Mouse (Mus musculus): ENCODE results near the gene Filip1.

GRCm38 (mm10) chr9:79990456-79991017, 22.1 kb downstream of the Filip1 start:
- TF ChIP-seq POLR2A (IDR thresholded peaks at IDR 0.05; ENCODE audit: low read depth, low read length) (no peak), CTCF (IDR thresholded peaks at IDR 0.05; ENCODE audit: extremely low read depth, insufficient read depth, insufficient read length, insufficient replicate concordance) (no peak)

Data from spleen, adult 2 months (tissue).